Mouse (Mus musculus): ENCODE data around the gene Slc15a5.

DNA sequence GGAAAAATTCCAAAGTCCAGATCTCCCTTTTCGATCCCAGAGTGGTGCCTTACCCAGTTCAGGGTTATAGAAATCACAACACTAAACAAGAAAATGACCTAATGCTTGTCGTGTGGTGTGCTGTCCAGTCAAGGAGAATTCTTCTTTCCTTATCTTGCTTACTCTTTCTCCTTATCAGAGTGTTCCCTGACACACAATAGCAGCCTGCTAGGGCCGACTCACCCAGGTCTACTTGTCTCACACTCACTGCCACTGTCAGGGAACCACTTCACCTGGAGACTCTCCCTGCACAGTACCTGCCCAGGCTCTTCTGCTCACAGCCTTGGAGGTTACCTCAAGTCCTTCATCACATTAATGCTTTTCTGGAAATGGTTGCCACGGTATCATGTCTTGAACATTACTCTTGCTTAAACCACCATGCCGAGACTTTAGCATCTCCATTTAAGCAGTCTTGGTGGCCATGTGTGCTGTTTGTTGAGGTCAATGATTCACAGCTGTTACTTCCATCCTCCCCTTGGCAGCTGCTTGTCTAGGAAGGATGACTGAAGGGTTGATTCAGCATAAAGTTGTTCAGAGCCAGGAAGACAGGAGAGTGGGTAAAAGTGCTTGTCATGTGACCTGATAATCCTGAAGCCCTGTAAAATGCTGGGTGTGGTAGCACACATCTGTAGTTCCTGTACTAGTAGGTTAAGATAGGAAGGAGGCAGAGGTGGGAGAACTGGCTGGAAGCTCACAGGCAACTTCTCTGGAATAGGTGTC lies 1.9 kb downstream of the Slc15a5 start:
- TF ChIP-seq GATA1 (IDR thresholded peaks at IDR 0.05; ENCODE audit: borderline replicate concordance, low read length) (no peak), CTCF (IDR thresholded peaks at IDR 0.05; ENCODE audit: low read depth, low read length) (no peak), TAL1 (conservative IDR thresholded peaks at IDR 0.05; ENCODE audit: low read depth, low read length) (no peak), POLR2AphosphoS5 (IDR thresholded peaks at IDR 0.05; ENCODE audit: insufficient replicate concordance, low read depth, low read length) (no peak)
